Mouse (Mus musculus): ENCODE measurements at regions not wholly inside any gene's neighbourhood (a gene's known extent, or its start where the extent isn't known, plus 50 kb on each side); places are given as distances from the start of the nearest gene placed in this dataset.
A peak's percentile ranks its signal among the peaks of the same experiment; 100 is the strongest.

- no peak overlapping the region for H3K9ac ChIP-seq (ENCODE audit: low read depth, low read length)
- no peaks in the 10 kb centered on the region for H3K36me3 ChIP-seq (ENCODE audit: control insufficient read depth, insufficient read depth, low read length)
- peaks cover 23% of the 10 kb centered on the region for H3K4me1 ChIP-seq (ENCODE audit: control insufficient read depth, insufficient read depth, low read length)
- no peak for ATAC-seq (ENCODE audit: low read depth)
- no peak overlapping the region for H3K27ac ChIP-seq (replicated peaks; ENCODE audit: low read depth, low read length)
- no peak overlapping the region for H3K4me2 ChIP-seq (ENCODE audit: low read depth, low read length)
- DNase-seq (ENCODE audit: low spot score): no peak
- no peak overlapping the region for H3K4me3 ChIP-seq (ENCODE audit: low read depth, low read length)
- H3K9me3 ChIP-seq (ENCODE audit: control insufficient read depth, low read length): no peaks in the 10 kb centered on the region
- no peaks in the 10 kb centered on the region for H3K27me3 ChIP-seq (replicated peaks; ENCODE audit: control insufficient read depth, insufficient read depth, low read length)
- 84% methylated on average over 8 of the region's 8 CpGs for WGBS
These were observed 52.9 kb upstream of the Errfi1 start for GRCm38 (mm10) chr4:150800774-150801173.

GRCm38 (mm10) chr4:150799550-150800398 is 53.9 kb upstream of the Errfi1 start:
- peaks cover 22% of the 10 kb centered on the region for H3K4me1 ChIP-seq (ENCODE audit: control insufficient read depth, insufficient read depth, low read length)
- H3K4me3 ChIP-seq (ENCODE audit: low read depth, low read length): no peak overlapping the region
- ATAC-seq (ENCODE audit: low read depth): no peak
- 31% methylated on average over 22 of the region's 22 CpGs for WGBS
- H3K27me3 ChIP-seq (replicated peaks; ENCODE audit: control insufficient read depth, insufficient read depth, low read length): no peaks in the 10 kb centered on the region
- H3K9me3 ChIP-seq (ENCODE audit: control insufficient read depth, low read length): no peaks in the 10 kb centered on the region
- no peak overlapping the region for H3K9ac ChIP-seq (ENCODE audit: low read depth, low read length)
- H3K36me3 ChIP-seq (ENCODE audit: control insufficient read depth, insufficient read depth, low read length): no peaks in the 10 kb centered on the region
- DNase-seq (ENCODE audit: low spot score): peak; percentile 66
- H3K27ac ChIP-seq (replicated peaks; ENCODE audit: low read depth, low read length): peak overlapping the region; percentile 70
- no peak overlapping the region for H3K4me2 ChIP-seq (ENCODE audit: low read depth, low read length)

GRCm38 (mm10) chr4:150798783-150799530 is 54.8 kb upstream of the Errfi1 start:
- Histone ChIP-seq H3K4me2 (ENCODE audit: low read depth, low read length) (peak overlapping the region; percentile 30), H3K36me3 (ENCODE audit: control insufficient read depth, insufficient read depth, low read length) (no peaks in the 10 kb centered on the region), H3K4me3 (ENCODE audit: low read depth, low read length) (no peak overlapping the region), H3K27ac (replicated peaks; ENCODE audit: low read depth, low read length) (peak overlapping the region; percentile 70), H3K9me3 (ENCODE audit: control insufficient read depth, low read length) (no peaks in the 10 kb centered on the region), H3K27me3 (replicated peaks; ENCODE audit: control insufficient read depth, insufficient read depth, low read length) (no peaks in the 10 kb centered on the region), H3K9ac (ENCODE audit: low read depth, low read length) (no peak overlapping the region), H3K4me1 (ENCODE audit: control insufficient read depth, insufficient read depth, low read length) (peaks cover 24% of the 10 kb centered on the region)
- 12% methylated on average over 13 of the region's 13 CpGs for WGBS
- DNase-seq (ENCODE audit: low spot score) (peak; percentile 83), ATAC-seq (ENCODE audit: low read depth) (peak; percentile 72)

- Histone ChIP-seq H3K9me3 (ENCODE audit: control insufficient read depth, low read length) (no peaks in the 10 kb centered on the region), H3K4me2 (ENCODE audit: low read depth, low read length) (peak overlapping the region; percentile 30), H3K27me3 (replicated peaks; ENCODE audit: control insufficient read depth, insufficient read depth, low read length) (no peaks in the 10 kb centered on the region), H3K4me3 (ENCODE audit: low read depth, low read length) (no peak overlapping the region), H3K4me1 (ENCODE audit: control insufficient read depth, insufficient read depth, low read length) (peaks cover 24% of the 10 kb centered on the region), H3K9ac (ENCODE audit: low read depth, low read length) (0 out of 2 replicates have a peak overlapping the region, but pooled peaks have one; percentile 10), H3K27ac (replicated peaks; ENCODE audit: low read depth, low read length) (peak overlapping the region; percentile 70), H3K36me3 (ENCODE audit: control insufficient read depth, insufficient read depth, low read length) (no peaks in the 10 kb centered on the region)
- DNase-seq (ENCODE audit: low spot score): no peak
- WGBS: 83% methylated on average over 8 of the region's 8 CpGs
- no peak for ATAC-seq (ENCODE audit: low read depth)
These were observed 55.4 kb upstream of the Errfi1 start for GRCm38 (mm10) chr4:150798281-150798680.

- no peak for DNase-seq (ENCODE audit: low spot score)
- 68% methylated on average over 3 of the region's 3 CpGs for WGBS
- H3K4me1 ChIP-seq (ENCODE audit: control insufficient read depth, insufficient read depth, low read length): peaks cover 24% of the 10 kb centered on the region
These were observed 56.7 kb upstream of the Errfi1 start for GRCm38 (mm10) chr4:150797057-150797456.

GRCm38 (mm10) chr4:150794878-150795277 is 58.8 kb upstream of the Errfi1 start:
- H3K27me3 ChIP-seq (replicated peaks; ENCODE audit: control insufficient read depth, insufficient read depth, low read length): no peaks in the 10 kb centered on the region
- H3K9me3 ChIP-seq (ENCODE audit: control insufficient read depth, low read length): no peaks in the 10 kb centered on the region
- peaks cover 22% of the 10 kb centered on the region for H3K4me1 ChIP-seq (ENCODE audit: control insufficient read depth, insufficient read depth, low read length)
- H3K4me2 ChIP-seq (ENCODE audit: low read depth, low read length): no peak overlapping the region
- WGBS: 31% methylated on average over 5 of the region's 5 CpGs
- ATAC-seq (ENCODE audit: low read depth) (peak; percentile 42; the same call in 1 of the 2 replicates), DNase-seq (ENCODE audit: low spot score) (no peak)
- H3K4me3 ChIP-seq (ENCODE audit: low read depth, low read length): no peak overlapping the region
- no peaks in the 10 kb centered on the region for H3K36me3 ChIP-seq (ENCODE audit: control insufficient read depth, insufficient read depth, low read length)
- H3K27ac ChIP-seq (replicated peaks; ENCODE audit: low read depth, low read length): no peak overlapping the region
- no peak overlapping the region for H3K9ac ChIP-seq (ENCODE audit: low read depth, low read length)

More at GRCm38 (mm10) chr4:150797057-150797456, 56.7 kb upstream of the Errfi1 start:
- ATAC-seq (ENCODE audit: low read depth): no peak
- no peaks in the 10 kb centered on the region for H3K27me3 ChIP-seq (replicated peaks; ENCODE audit: control insufficient read depth, insufficient read depth, low read length)
- no peak overlapping the region for H3K4me2 ChIP-seq (ENCODE audit: low read depth, low read length)
- H3K9ac ChIP-seq (ENCODE audit: low read depth, low read length): no peak overlapping the region
- no peaks in the 10 kb centered on the region for H3K36me3 ChIP-seq (ENCODE audit: control insufficient read depth, insufficient read depth, low read length)
- H3K9me3 ChIP-seq (ENCODE audit: control insufficient read depth, low read length): no peaks in the 10 kb centered on the region
- no peak overlapping the region for H3K4me3 ChIP-seq (ENCODE audit: low read depth, low read length)
- H3K27ac ChIP-seq (replicated peaks; ENCODE audit: low read depth, low read length): no peak overlapping the region

- no peak for DNase-seq (ENCODE audit: low spot score)
- no peak overlapping the region for H3K27ac ChIP-seq (replicated peaks; ENCODE audit: low read depth, low read length)
- WGBS: 51% methylated on average over 9 of the region's 9 CpGs
- H3K4me3 ChIP-seq (ENCODE audit: low read depth, low read length): no peak overlapping the region
- no peak overlapping the region for H3K9ac ChIP-seq (ENCODE audit: low read depth, low read length)
- H3K4me2 ChIP-seq (ENCODE audit: low read depth, low read length): no peak overlapping the region
- no peak; the same call in 1 of the 2 replicates for ATAC-seq (ENCODE audit: low read depth)
- H3K4me1 ChIP-seq (ENCODE audit: control insufficient read depth, insufficient read depth, low read length): peaks cover 17% of the 10 kb centered on the region
- no peaks in the 10 kb centered on the region for H3K9me3 ChIP-seq (ENCODE audit: control insufficient read depth, low read length)
- no peaks in the 10 kb centered on the region for H3K27me3 ChIP-seq (replicated peaks; ENCODE audit: control insufficient read depth, insufficient read depth, low read length)
- no peaks in the 10 kb centered on the region for H3K36me3 ChIP-seq (ENCODE audit: control insufficient read depth, insufficient read depth, low read length)
These were observed 59.4 kb upstream of the Errfi1 start for GRCm38 (mm10) chr4:150794257-150794794.

GRCm38 (mm10) chr4:150793146-150793545 is 60.6 kb upstream of the Errfi1 start:
- no peaks in the 10 kb centered on the region for H3K36me3 ChIP-seq (ENCODE audit: control insufficient read depth, insufficient read depth, low read length)
- H3K4me2 ChIP-seq (ENCODE audit: low read depth, low read length): no peak overlapping the region
- 81% methylated on average over 12 of the region's 12 CpGs for WGBS
- no peak for ATAC-seq (ENCODE audit: low read depth)
- H3K9ac ChIP-seq (ENCODE audit: low read depth, low read length): no peak overlapping the region
- no peak overlapping the region for H3K27ac ChIP-seq (replicated peaks; ENCODE audit: low read depth, low read length)
- no peaks in the 10 kb centered on the region for H3K27me3 ChIP-seq (replicated peaks; ENCODE audit: control insufficient read depth, insufficient read depth, low read length)
- no peak overlapping the region for H3K4me3 ChIP-seq (ENCODE audit: low read depth, low read length)
- no peak for DNase-seq (ENCODE audit: low spot score)
- peaks cover 5% of the 10 kb centered on the region for H3K4me1 ChIP-seq (ENCODE audit: control insufficient read depth, insufficient read depth, low read length)
- no peaks in the 10 kb centered on the region for H3K9me3 ChIP-seq (ENCODE audit: control insufficient read depth, low read length)
